8 mouse cellular contexts compared by ENCODE assay signal in genomic region chr1:138619996-138620461, GRCm38 (mm10). TPM values are rescaled to one million over a fixed set of nuclear protein-coding genes. Genes with fewer than 3 reads are reported as not detected.
DNase-seq lines count a peak whose midpoint lies in the region; ATAC-seq and TF ChIP-seq lines count a peak whose summit lies in the region.

Gene Nek7 (minus strand): TSS chr1:138620141.

- peak within 1 kb of the TSS; percentile 77 for H3K4me2 ChIP-seq in embryonic facial prominence, embryonic 15.5 days (replicated peaks)
- peak within 1 kb of the TSS; percentile 92 for H3K4me2 ChIP-seq in heart, embryonic 12.5 days
- peak within 1 kb of the TSS; percentile 61 for H3K4me2 ChIP-seq in kidney, embryonic 14.5 days (replicated peaks; ENCODE audit: low read depth, low read length)
- H3K4me2 ChIP-seq in midbrain, postnatal 0 days (ENCODE audit: low read depth, low read length, poor library complexity, severe bottlenecking), result peak within 1 kb of the TSS; percentile 88

- no peaks in the 10 kb centered on the region for H3K9me3 ChIP-seq in embryonic facial prominence, embryonic 15.5 days (replicated peaks)
- H3K9me3 ChIP-seq in heart, embryonic 12.5 days (replicated peaks), result no peaks in the 10 kb centered on the region
- no peaks in the 10 kb centered on the region for H3K9me3 ChIP-seq in kidney, embryonic 14.5 days (ENCODE audit: control insufficient read depth, low read length)
- H3K9me3 ChIP-seq in midbrain, postnatal 0 days (ENCODE audit: low read length), result no peaks in the 10 kb centered on the region

- H3K27ac ChIP-seq in embryonic facial prominence, embryonic 15.5 days (replicated peaks), result peak within 1 kb of the TSS; percentile 99
- peak within 1 kb of the TSS; percentile 100 for H3K27ac ChIP-seq in heart, embryonic 12.5 days (ENCODE audit: poor library complexity, severe bottlenecking)
- peak within 1 kb of the TSS; percentile 97 for H3K27ac ChIP-seq in kidney, embryonic 14.5 days (ENCODE audit: low read depth, low read length)
- H3K27ac ChIP-seq in midbrain, postnatal 0 days (ENCODE audit: low read depth, low read length), result peak within 1 kb of the TSS; percentile 84

- peak within 1 kb of the TSS; percentile 96 for H3K4me3 ChIP-seq in embryonic facial prominence, embryonic 15.5 days (replicated peaks)
- H3K4me3 ChIP-seq in heart, embryonic 12.5 days, result peak within 1 kb of the TSS; percentile 98
- peak within 1 kb of the TSS; percentile 77 for H3K4me3 ChIP-seq in kidney, embryonic 14.5 days (ENCODE audit: low read length)
- peak within 1 kb of the TSS; percentile 92 for H3K4me3 ChIP-seq in midbrain, postnatal 0 days (ENCODE audit: low read depth, low read length)

- DNase-seq in CD4-positive helper T cell, adult 2 months (ENCODE audit: low read depth, low spot score), result peak; percentile 72
- DNase-seq in liver, result peak; percentile 49
- peak; percentile 61 for DNase-seq in midbrain, postnatal 0 days (ENCODE audit: low spot score)
- no peak for DNase-seq in ovary, adult 18-20 months (ENCODE audit: low spot score)

- ATAC-seq in activated CD4-positive, CD25-positive, alpha-beta regulatory T cell, adult 4 months, result peak; percentile 17
- ATAC-seq in embryonic facial prominence, embryonic 15.5 days (ENCODE audit: insufficient number of reproducible peaks, low FRiP score, low TSS enrichment, low read depth), result no peak
- ATAC-seq in heart, embryonic 12.5 days (ENCODE audit: insufficient number of reproducible peaks, low FRiP score), result 0 out of 2 replicates have a peak, but pooled peaks have one; percentile 2
- ATAC-seq in kidney, embryonic 14.5 days (ENCODE audit: low FRiP score, low TSS enrichment), result peak; percentile 36
- ATAC-seq in midbrain, postnatal 0 days (ENCODE audit: low FRiP score), result no peak

- WGBS in embryonic facial prominence, embryonic 15.5 days, result 3% methylated on average over 11 of the region's 11 CpGs
- WGBS in heart, embryonic 12.5 days, result 2% methylated on average over 11 of the region's 11 CpGs
- WGBS in kidney, embryonic 14.5 days, result 2% methylated on average over 11 of the region's 11 CpGs
- WGBS in midbrain, postnatal 0 days, result 6% methylated on average over 11 of the region's 11 CpGs

- TF ChIP-seq CTCF in midbrain, postnatal 0 days (IDR thresholded peaks at IDR 0.05), result peak; percentile 78

- peaks cover 18% of the 10 kb centered on the region for H3K4me1 ChIP-seq in embryonic facial prominence, embryonic 15.5 days
- peaks cover 15% of the 10 kb centered on the region for H3K4me1 ChIP-seq in heart, embryonic 12.5 days (replicated peaks)
- H3K4me1 ChIP-seq in kidney, embryonic 14.5 days (ENCODE audit: control insufficient read depth, insufficient read depth, low read length), result 0 out of 2 replicates have a peak, but pooled peaks cover 8% of the 10 kb centered on the region
- no peaks in the 10 kb centered on the region for H3K4me1 ChIP-seq in midbrain, postnatal 0 days (ENCODE audit: insufficient read depth, low read length)

- peak within 1 kb of the TSS; percentile 89 for H3K9ac ChIP-seq in embryonic facial prominence, embryonic 15.5 days
- H3K9ac ChIP-seq in heart, embryonic 12.5 days, result peak within 1 kb of the TSS; percentile 99
- peak within 1 kb of the TSS; percentile 89 for H3K9ac ChIP-seq in kidney, embryonic 14.5 days (ENCODE audit: low read depth, low read length)
- peak within 1 kb of the TSS; percentile 65 for H3K9ac ChIP-seq in midbrain, postnatal 0 days (replicated peaks; ENCODE audit: low read length, poor library complexity, severe bottlenecking)

- no peaks in the 10 kb centered on the region for H3K36me3 ChIP-seq in embryonic facial prominence, embryonic 15.5 days
- no peaks in the 10 kb centered on the region for H3K36me3 ChIP-seq in heart, embryonic 12.5 days
- no peaks in the 10 kb centered on the region for H3K36me3 ChIP-seq in kidney, embryonic 14.5 days (ENCODE audit: control insufficient read depth, insufficient read depth, low read length)
- H3K36me3 ChIP-seq in midbrain, postnatal 0 days (ENCODE audit: insufficient read depth, low read length), result no peaks in the 10 kb centered on the region

- no peaks in the 10 kb centered on the region for H3K27me3 ChIP-seq in embryonic facial prominence, embryonic 15.5 days
- H3K27me3 ChIP-seq in heart, embryonic 12.5 days (replicated peaks), result no peaks in the 10 kb centered on the region
- H3K27me3 ChIP-seq in kidney, embryonic 14.5 days (ENCODE audit: control insufficient read depth, insufficient read depth, low read length), result no peaks in the 10 kb centered on the region
- no peaks in the 10 kb centered on the region for H3K27me3 ChIP-seq in midbrain, postnatal 0 days (ENCODE audit: insufficient read depth, low read length)

RNA-seq across cellular contexts. Expression of gene Nek7, which starts in this region (rescaled TPM):
- 10 to 100 TPM; 61.4 to 80.0 TPM for polyA plus RNA-seq in activated CD4-positive, CD25-positive, alpha-beta regulatory T cell, adult 4 months (2017; shearing (Covaris generic))
- polyA plus RNA-seq in embryonic facial prominence, embryonic 15.5 days (2015; fragmentation: Nextera tagmentation; extraction: Ambion mirVana), result 39.4 and 40.3 TPM in 2 replicates
- 53.9 and 56.4 TPM in 2 replicates for polyA plus RNA-seq in heart, embryonic 12.5 days (2016; fragmentation: Nextera tagmentation; extraction: Ambion mirVana)
- polyA plus RNA-seq in kidney, embryonic 14.5 days (2014; fragmentation: Nextera tagmentation; extraction: Ambion mirVana), result 25.6 and 46.4 TPM in 2 replicates
- total RNA-seq in midbrain, postnatal 0 days (2014; rRNA removed), result 19.7 and 25.7 TPM in 2 replicates
- 22.4 and 24.0 TPM in 2 replicates for polyA plus RNA-seq in midbrain, postnatal 0 days (2015; fragmentation: Nextera tagmentation; extraction: Ambion mirVana)

Comparison
In these comparisons a context has a peak if more than half of its experiments do, and no peak if none do; other contexts are left out.
1. ATAC-seq: peak in activated CD4-positive, CD25-positive, alpha-beta regulatory T cell, adult 4 months (single experiment), heart, embryonic 12.5 days (single experiment) and kidney, embryonic 14.5 days (single experiment); none in embryonic facial prominence, embryonic 15.5 days (single experiment) and midbrain, postnatal 0 days (single experiment).
2. Peak in every context shown above with its lines, with median percentiles within 50 percentile points of each other: H3K27ac ChIP-seq, H3K4me2 ChIP-seq, H3K4me3 ChIP-seq and H3K9ac ChIP-seq.